Mouse (Mus musculus) forebrain, embryonic 16.5 days (tissue): ENCODE data around the gene Ecm2. TPM values are rescaled to one million over a fixed set of nuclear protein-coding genes. Genes with fewer than 3 reads are reported as not detected.

Experiments used
- ATAC-seq: fragments of 200-750 bp; cut with Nextera tagmentation; 2 replicates; pipeline ENCODE4 v1.8.0; 2017; ENCODE audit warnings: mild to moderate bottlenecking, moderate library complexity
- H3K27ac ChIP-seq: fragments of 300-500 bp; sonication (generic); 2 replicates; pipeline ENCODE4 v1.5.1; 2014; ENCODE audit warnings: low read length, control low read depth
- H3K27me3 ChIP-seq: fragments of 300-500 bp; sonication (generic); replicated peaks from 2 replicates; pipeline ENCODE4 v1.6.1; 2014; ENCODE audit warnings: low read length; ENCODE audit not compliant: control insufficient read depth, insufficient read depth
- H3K36me3 ChIP-seq: fragments of 300-500 bp; sonication (generic); 2 replicates; pipeline ENCODE4 v1.6.1; 2014; ENCODE audit not compliant: control insufficient read depth, insufficient read depth
- H3K4me1 ChIP-seq: fragments of 300-500 bp; sonication (generic); replicated peaks from 2 replicates; pipeline ENCODE4 v1.6.1; 2014; ENCODE audit warnings: low read length; ENCODE audit not compliant: control insufficient read depth, insufficient read depth
- H3K4me2 ChIP-seq: fragments of 300-500 bp; sonication (generic); 2 replicates; pipeline ENCODE4 v1.6.1; 2014; ENCODE audit warnings: mild to moderate bottlenecking, low read length, control low read depth
- H3K4me3 ChIP-seq: fragments of 300-500 bp; sonication (generic); replicated peaks from 2 replicates; pipeline ENCODE4 v1.5.1; 2014; ENCODE audit warnings: mild to moderate bottlenecking, low read length, control low read depth
- H3K9ac ChIP-seq: fragments of 300-500 bp; sonication (generic); replicated peaks from 2 replicates; pipeline ENCODE4 v1.6.1; 2014; ENCODE audit warnings: low read depth, low read length, control low read depth
- H3K9me3 ChIP-seq: fragments of 300-500 bp; sonication (generic); 2 replicates; pipeline ENCODE4 v1.6.1; 2016; ENCODE audit warnings: low read length; ENCODE audit not compliant: control insufficient read depth
- WGBS: fragments of 180-500 bp; shearing (Covaris S2); extraction: QIAGEN DNeasy Blood & Tissue Kit; methylation state at CpG from one replicate; pipeline ENCODE4 v1.1.7; 2014; 5-methylcytosine and 5-hydroxymethylcytosine counted together
- polyA plus RNA-seq: library from polyadenylated mRNA; unstranded; fragments of >200 nt; fragmentation: Nextera tagmentation; extraction: Ambion mirVana; gene quantifications from 2 replicates; pipeline ENCODE4 v1.2.1, GENCODE M21; 2015

Ecm2 gene
- polyA plus RNA-seq, 1 experiment from 2014 or later, result 1.5 TPM

DNA sequence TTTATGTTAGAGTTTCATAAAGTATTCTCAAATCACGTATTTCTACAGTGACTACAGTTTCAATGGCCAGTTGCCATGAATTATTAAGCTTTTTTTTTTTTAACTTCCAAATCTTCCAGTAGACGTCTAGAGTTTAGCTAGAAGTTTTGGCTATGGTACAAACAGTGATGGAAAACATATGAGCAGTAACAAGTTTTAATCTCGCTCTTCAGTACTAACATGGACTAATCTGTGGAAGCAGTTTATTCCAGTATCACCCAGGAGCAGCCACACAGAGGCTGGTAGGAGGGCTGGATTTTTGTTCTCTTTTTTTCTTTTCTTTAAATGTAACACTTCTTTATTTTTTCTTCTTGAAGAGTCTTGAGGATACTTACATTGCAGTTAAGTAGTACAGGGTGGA is 39.7 kb downstream of the Ecm2 start, which contains the start of gene Aspn:
Gene Aspn (plus strand): TSS at position 165 of the 400 bp plus-strand sequence.
- Histone ChIP-seq H3K27ac (no peak within 1 kb of the TSS), H3K27me3 (no peaks in the 10 kb centered on the region), H3K4me1 (no peaks in the 10 kb centered on the region), H3K9me3 (no peaks in the 10 kb centered on the region), H3K36me3 (no peaks in the 10 kb centered on the region), H3K4me2 (no peak within 1 kb of the TSS), H3K9ac (no peak within 1 kb of the TSS), H3K4me3 (no peak within 1 kb of the TSS)
- WGBS, result 76% methylated on average over 3 of the region's 3 CpGs
- no peak for ATAC-seq

DNA sequence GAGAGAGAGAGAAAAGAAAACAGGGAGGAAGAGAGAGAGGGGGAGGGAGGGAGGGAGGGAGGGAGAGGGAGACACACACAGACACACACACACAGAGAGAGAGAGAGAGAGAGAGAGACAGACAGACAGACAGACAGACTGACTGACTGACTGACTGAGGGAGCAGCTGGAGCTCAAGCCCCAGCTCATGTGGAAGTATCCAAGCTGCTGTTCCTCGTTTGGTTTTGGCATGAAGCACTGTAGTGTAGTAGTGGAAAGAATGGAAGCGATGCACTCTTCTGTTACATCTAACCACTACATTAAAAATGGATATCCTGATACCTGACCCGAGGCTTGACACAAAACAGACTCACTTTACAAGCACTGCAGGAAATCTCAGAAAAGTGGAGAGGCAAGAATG is 41.0 kb downstream of the Ecm2 start:
- Histone ChIP-seq H3K9ac (no peak overlapping the region), H3K9me3 (no peaks in the 10 kb centered on the region), H3K36me3 (no peaks in the 10 kb centered on the region), H3K27me3 (no peaks in the 10 kb centered on the region), H3K27ac (no peak overlapping the region), H3K4me1 (no peaks in the 10 kb centered on the region), H3K4me2 (no peak overlapping the region), H3K4me3 (no peak overlapping the region)
- 63% methylated on average over 3 of the region's 3 CpGs for WGBS
- no peak for ATAC-seq

DNA sequence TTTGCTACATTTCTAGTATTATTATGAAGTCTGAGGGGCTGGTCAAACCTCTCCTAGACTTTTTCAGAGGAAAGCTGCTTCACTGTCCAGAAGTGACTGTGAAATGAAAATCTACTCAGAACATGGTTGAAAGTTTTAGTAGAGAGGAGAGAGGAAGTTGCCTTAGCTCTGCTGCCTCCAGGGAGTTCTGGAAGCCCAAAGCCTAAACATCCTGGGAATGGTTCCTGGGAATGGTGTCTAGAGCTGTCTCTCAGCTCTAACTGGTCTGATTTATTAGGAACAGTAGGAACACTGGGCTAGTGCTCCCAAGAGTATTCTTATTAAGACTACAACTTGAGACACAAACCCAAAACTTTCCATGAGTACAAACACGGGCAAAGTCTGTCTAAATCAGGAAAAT is 41.9 kb downstream of the Ecm2 start:
- no peak overlapping the region for H3K4me3 ChIP-seq
- no peaks in the 10 kb centered on the region for H3K27me3 ChIP-seq
- WGBS, result 89% methylated on average over 1 of the region's 1 CpGs
- H3K36me3 ChIP-seq, result no peaks in the 10 kb centered on the region
- no peaks in the 10 kb centered on the region for H3K4me1 ChIP-seq
- no peak overlapping the region for H3K9ac ChIP-seq
- no peak for ATAC-seq
- no peak overlapping the region for H3K27ac ChIP-seq
- no peaks in the 10 kb centered on the region for H3K9me3 ChIP-seq
- no peak overlapping the region for H3K4me2 ChIP-seq

DNA sequence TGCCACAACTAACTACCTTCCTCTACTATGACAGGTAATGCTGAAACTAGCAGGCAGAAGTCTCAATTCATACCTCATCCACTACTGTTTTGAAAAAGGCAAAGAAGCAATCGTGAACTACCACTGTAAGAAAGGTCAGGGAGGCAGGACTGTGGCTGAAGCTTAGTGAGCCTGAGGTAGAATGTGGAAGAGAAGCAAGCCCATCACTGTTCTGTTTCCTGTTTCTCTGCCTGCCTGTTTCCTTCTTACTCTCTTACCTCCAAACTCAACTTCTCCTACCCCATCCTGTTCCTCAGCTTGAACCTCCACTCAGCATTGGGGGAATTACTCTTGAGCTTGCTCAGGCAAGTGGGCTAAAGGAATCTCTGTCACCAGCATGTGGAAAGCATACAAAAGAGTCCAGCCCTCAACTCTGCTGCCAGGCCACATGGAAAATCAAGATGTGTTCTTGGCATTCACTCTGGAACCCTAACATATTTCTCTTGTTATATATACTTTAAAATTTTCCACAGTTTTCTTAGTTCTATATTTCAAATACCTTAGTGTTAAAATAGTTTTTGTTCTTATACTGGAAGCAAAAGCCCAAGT is 43.0 kb downstream of the Ecm2 start:
- Histone ChIP-seq H3K9ac (no peak overlapping the region), H3K36me3 (no peaks in the 10 kb centered on the region), H3K9me3 (no peaks in the 10 kb centered on the region), H3K27me3 (no peaks in the 10 kb centered on the region), H3K4me3 (no peak overlapping the region), H3K4me1 (no peaks in the 10 kb centered on the region), H3K27ac (no peak overlapping the region), H3K4me2 (no peak overlapping the region)
- ATAC-seq, result no peak
- 91% methylated on average over 1 of the region's 1 CpGs for WGBS

DNA sequence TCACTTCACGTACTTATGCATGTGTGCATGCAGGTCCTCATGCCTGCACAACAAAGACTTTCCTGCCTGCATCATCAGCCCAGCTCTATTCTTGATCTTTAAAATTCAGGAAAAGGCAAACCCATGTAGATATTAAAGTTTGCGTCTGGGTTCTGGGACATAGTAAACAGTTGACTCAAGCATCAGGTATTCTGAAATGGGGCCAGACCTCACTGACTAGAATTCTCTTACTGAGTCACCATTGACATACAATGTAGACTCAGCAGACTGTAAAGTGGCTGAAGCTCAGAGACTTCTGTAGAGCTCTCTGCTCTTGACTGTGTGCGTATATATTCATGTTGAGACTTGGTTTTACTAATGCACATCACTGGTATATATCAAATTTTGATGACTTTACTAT is 45.0 kb downstream of the Ecm2 start:
- WGBS, result 91% methylated on average over 3 of the region's 3 CpGs
- no peak overlapping the region for H3K9ac ChIP-seq
- H3K4me2 ChIP-seq, result no peak overlapping the region
- ATAC-seq, result no peak
- no peaks in the 10 kb centered on the region for H3K9me3 ChIP-seq
- no peaks in the 10 kb centered on the region for H3K36me3 ChIP-seq
- H3K27ac ChIP-seq, result no peak overlapping the region
- no peak overlapping the region for H3K4me3 ChIP-seq
- no peaks in the 10 kb centered on the region for H3K4me1 ChIP-seq
- no peaks in the 10 kb centered on the region for H3K27me3 ChIP-seq

DNA sequence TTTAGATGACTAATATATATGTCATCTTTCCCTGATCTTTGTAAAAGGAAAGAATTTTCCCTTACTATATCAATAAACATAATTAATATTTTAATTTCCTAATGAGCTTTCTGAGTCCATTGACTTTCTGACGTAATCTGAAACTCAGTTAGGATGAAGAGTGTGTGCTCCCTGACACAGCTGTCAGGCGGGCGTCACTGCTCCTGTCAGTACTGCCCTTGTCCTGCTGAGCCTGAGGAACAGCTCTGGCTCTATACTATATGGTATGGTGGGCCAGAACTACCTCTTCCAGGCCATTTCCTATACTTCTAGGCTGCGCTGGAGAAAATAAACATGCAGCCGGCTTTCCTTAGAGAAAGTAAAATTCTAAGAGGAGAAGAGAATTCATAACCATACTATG is 49.9 kb downstream of the Ecm2 start:
- Histone ChIP-seq H3K27ac (no peak overlapping the region), H3K36me3 (no peaks in the 10 kb centered on the region), H3K4me1 (no peaks in the 10 kb centered on the region), H3K27me3 (no peaks in the 10 kb centered on the region), H3K4me2 (no peak overlapping the region), H3K9me3 (no peaks in the 10 kb centered on the region), H3K4me3 (no peak overlapping the region), H3K9ac (no peak overlapping the region)
- WGBS, result 88% methylated on average over 5 of the region's 5 CpGs
- ATAC-seq, result no peak

DNA sequence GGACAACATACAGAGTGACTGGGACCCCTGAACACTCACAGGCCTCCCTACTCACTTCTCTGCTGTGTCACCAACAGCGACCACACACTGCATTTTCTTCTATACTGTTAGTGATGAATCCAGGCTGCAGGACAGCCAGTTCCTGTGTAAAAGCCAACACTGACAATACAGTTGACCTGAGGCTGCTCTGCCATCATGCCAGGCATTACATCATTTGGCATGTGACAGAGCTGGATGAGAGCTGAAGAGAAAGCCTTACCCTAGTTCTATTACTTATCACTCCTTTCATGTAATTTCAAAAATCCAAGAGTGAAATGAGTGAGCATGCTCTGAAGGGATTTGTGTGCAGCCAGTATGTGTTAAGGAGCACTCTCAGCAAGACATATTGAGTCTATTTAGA is 51.6 kb downstream of the Ecm2 start:
- Histone ChIP-seq H3K4me1 (no peaks in the 10 kb centered on the region), H3K4me2 (no peak overlapping the region), H3K9ac (no peak overlapping the region), H3K36me3 (no peaks in the 10 kb centered on the region), H3K9me3 (no peaks in the 10 kb centered on the region), H3K27ac (no peak overlapping the region), H3K27me3 (no peaks in the 10 kb centered on the region), H3K4me3 (no peak overlapping the region)
- no peak for ATAC-seq
- WGBS, result 38% methylated on average over 1 of the region's 1 CpGs

DNA sequence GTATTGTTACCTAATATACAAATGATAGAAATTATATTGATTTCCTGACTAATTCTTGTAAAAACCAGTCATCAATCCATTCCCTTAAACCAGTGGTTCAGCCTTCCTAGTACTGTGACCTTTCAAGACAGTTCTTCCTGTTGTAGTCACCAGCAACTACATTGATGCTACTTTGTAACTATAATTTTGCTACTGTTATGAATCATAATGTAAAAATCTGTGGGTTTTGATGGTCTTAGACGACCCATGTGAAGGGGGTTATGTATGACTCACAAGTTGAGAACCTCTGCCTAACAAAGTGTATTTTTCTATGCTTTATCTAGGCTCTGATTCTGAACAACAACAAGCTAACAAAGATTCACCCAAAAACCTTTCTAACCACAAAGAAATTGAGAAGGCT is 52.3 kb downstream of the Ecm2 start:
- no peaks in the 10 kb centered on the region for H3K4me1 ChIP-seq
- H3K27me3 ChIP-seq, result no peaks in the 10 kb centered on the region
- 77% methylated on average over 1 of the region's 1 CpGs for WGBS
- H3K27ac ChIP-seq, result no peak overlapping the region
- H3K4me3 ChIP-seq, result no peak overlapping the region
- H3K9me3 ChIP-seq, result no peaks in the 10 kb centered on the region
- H3K4me2 ChIP-seq, result no peak overlapping the region
- H3K36me3 ChIP-seq, result no peaks in the 10 kb centered on the region
- H3K9ac ChIP-seq, result no peak overlapping the region
- ATAC-seq, result no peak

DNA sequence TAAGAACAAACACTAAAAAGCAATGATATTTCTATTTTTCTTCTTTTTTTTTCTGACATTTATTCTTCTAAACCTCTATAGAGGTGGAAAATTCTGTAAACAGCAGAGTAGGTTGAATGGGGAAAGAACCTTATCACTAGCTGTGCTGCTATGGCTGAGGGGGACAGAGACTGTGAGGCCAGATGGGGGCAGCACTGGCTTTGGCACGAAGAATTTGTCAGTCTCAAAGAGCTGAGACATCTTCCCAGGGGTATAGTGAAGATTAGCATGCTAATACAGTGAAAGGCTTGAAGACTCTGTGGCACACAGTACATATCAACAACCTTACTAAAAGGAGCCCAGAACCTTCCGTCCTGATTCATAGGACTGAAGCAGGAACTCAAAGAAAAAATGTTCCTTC is 54.6 kb downstream of the Ecm2 start:
- H3K27me3 ChIP-seq, result no peaks in the 10 kb centered on the region
- H3K9ac ChIP-seq, result no peak overlapping the region
- 36% methylated on average over 2 of the region's 2 CpGs for WGBS
- H3K4me3 ChIP-seq, result no peak overlapping the region
- ATAC-seq, result no peak
- no peaks in the 10 kb centered on the region for H3K9me3 ChIP-seq
- H3K4me2 ChIP-seq, result no peak overlapping the region
- no peaks in the 10 kb centered on the region for H3K36me3 ChIP-seq
- no peaks in the 10 kb centered on the region for H3K4me1 ChIP-seq
- H3K27ac ChIP-seq, result no peak overlapping the region

DNA sequence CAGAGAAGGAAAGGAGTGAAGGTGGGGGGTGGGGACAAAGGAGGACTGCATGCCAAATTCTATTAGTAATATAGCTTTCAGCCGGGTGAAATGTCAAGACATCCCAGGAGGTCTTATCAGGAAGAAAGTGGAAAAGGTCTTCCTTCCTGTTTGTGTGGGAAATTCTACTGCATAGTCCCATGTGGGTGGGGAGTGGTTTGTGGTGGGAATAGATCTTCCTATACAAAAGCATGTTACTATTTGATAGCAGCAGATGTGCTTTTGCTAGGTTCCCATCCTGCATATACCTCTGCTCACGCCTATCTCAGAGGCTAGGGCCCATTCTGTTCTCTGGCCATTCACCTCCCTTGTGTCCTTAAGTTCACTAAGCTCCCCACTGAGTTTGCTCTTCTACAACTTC is 56.3 kb downstream of the Ecm2 start:
- no peaks in the 10 kb centered on the region for H3K4me1 ChIP-seq
- no peaks in the 10 kb centered on the region for H3K27me3 ChIP-seq
- H3K36me3 ChIP-seq, result no peaks in the 10 kb centered on the region
- H3K4me2 ChIP-seq, result no peak overlapping the region
- no peak overlapping the region for H3K9ac ChIP-seq
- H3K4me3 ChIP-seq, result no peak overlapping the region
- ATAC-seq, result no peak
- no peak overlapping the region for H3K27ac ChIP-seq
- no peaks in the 10 kb centered on the region for H3K9me3 ChIP-seq
- WGBS, result 70% methylated on average over 2 of the region's 2 CpGs
